Mouse (Mus musculus): Measurements from ENCODE around the gene Twf1. TPM values are rescaled to one million over a fixed set of nuclear protein-coding genes. Genes with fewer than 3 reads are reported as not detected.

The Twf1 gene
- total and polyA plus RNA-seq, 3 experiments: 10.4 to 37.0 (median 30.1) TPM

- TF ChIP-seq IRF4 (IDR thresholded peaks at IDR 0.05; ENCODE audit: low read depth, low read length): no peak
- 0 out of 2 replicates have a peak, but pooled peaks have one; percentile 29 for TF ChIP-seq TBP (conservative IDR thresholded peaks at IDR 0.05; ENCODE audit: low read depth, low read length)
- no peak; the same call in 1 of the 2 replicates for TF ChIP-seq POLR2AphosphoS2 (IDR thresholded peaks at IDR 0.05; ENCODE audit: low read depth, low read length)
- TF ChIP-seq GABPA (IDR thresholded peaks at IDR 0.05; ENCODE audit: insufficient replicate concordance, low read depth, low read length): no peak
- no peak for TF ChIP-seq USF2 (conservative IDR thresholded peaks at IDR 0.05; ENCODE audit: low read depth, low read length)
- peak; percentile 51; the same call in 1 of the 2 replicates for TF ChIP-seq HCFC1 (IDR thresholded peaks at IDR 0.05; ENCODE audit: low read depth, low read length)
- no peak for TF ChIP-seq BHLHE40 (IDR thresholded peaks at IDR 0.05; ENCODE audit: low read depth, low read length)
- TF ChIP-seq CHD2 (IDR thresholded peaks at IDR 0.05; ENCODE audit: low read length): no peak
These were observed 46.2 kb downstream of the Twf1 start, which contains the start of the genes Pus7l and Irak4 (continued) for GRCm38 (mm10) chr15:94543409-94544051.

DNA sequence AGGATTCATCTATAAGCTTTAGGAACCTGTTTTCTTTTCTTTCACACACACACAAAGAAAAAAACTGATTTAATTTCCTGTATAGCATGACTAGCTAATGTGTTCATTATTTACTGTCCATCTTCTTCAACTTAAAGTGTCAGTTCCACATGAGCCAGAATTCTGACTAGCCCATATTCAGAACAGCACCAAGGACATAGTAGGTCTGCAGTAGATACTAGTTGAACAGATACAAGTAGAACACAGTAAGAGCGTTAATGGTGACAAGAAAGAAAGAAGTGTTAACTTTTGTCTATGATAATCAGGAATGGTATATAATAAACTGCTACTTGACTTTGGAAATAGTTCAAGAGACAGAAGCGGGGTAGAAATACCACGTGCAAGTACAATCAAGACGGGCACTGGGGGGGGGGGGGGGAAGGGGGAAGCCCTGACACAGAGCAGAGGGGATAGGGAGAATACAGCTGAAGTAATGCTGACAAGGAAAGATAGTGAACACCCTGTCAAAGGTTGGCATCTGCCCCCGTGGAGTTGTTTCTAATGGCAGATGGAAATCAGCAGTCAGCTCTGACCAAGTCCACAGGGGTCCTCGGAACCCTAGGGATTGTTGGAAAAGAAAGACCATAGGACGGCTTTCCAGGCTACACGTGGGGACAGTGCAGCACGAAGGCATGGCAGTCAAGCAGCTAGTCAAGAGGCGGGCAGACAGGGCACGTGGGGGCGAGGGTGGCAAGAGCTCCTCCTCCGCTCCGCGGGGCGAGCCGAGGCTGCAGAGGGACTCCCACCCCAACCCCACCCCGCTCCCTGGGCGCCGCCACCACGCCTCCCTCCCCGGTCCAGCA, 46.9 kb downstream of the Twf1 start:
- DNase-seq (ENCODE audit: extremely low read depth): no peak
- in situ Hi-C loops (cut with MboI; ENCODE audit: low pct_ligation_motif_present, low pct_unique_long_range_greater_than_20kb, low sequenced_read_pairs) (loop anchor here (10.0 to 25.0 kb wide), 4 partner anchors 52 to 1005 kb away; no protein-coding TSS in a partner anchor), dilution Hi-C loops (cut with MboI; ENCODE audit: extremely low pct_ligation_motif_present, extremely low pct_unique_long_range_greater_than_20kb, low sequenced_read_pairs) (no loop called here)
- Histone ChIP-seq H3K4me2 (ENCODE audit: insufficient read depth, low read depth, poor library complexity, severe bottlenecking) (peak overlapping the region; percentile 99), H3K36me3 (replicated peaks in 1 of 2; ENCODE audit: control insufficient read depth in 1 of 2, insufficient read depth in 1 of 2, low read length in 1 of 2) (peaks cover 0 to 34% of the 10 kb centered on the region in 2 experiments), H3K27me3 (replicated peaks) (no peaks in the 10 kb centered on the region), H3K4me1 (ENCODE audit: control insufficient read depth in 1 of 2, insufficient read depth in 2 of 2) (peaks cover 12 to 49% of the 10 kb centered on the region in 2 experiments), H3K27ac (ENCODE audit: insufficient read depth, low read depth) (peak overlapping the region; percentile 34; the same call in 1 of the 2 replicates), H3K79me2 (replicated peaks; ENCODE audit: control insufficient read depth, extremely low read depth, insufficient read depth, poor library complexity, severe bottlenecking) (no peaks in the 10 kb centered on the region), H3K9me3 (replicated peaks; ENCODE audit: low read length) (no peaks in the 10 kb centered on the region), H3K9ac (ENCODE audit: insufficient read depth, low read depth) (peak overlapping the region; percentile 64), H3K4me3 (replicated peaks in 1 of 3; ENCODE audit: low read depth in 2 of 3, low read length in 2 of 3, poor library complexity in 1 of 3) (peak overlapping the region; percentile 44 to 98 (median 79))
- TF ChIP-seq E2F4 (IDR thresholded peaks at IDR 0.05; ENCODE audit: insufficient replicate concordance, low read depth, low read length) (no peak; the same call in 1 of the 2 replicates), BHLHE40 (IDR thresholded peaks at IDR 0.05; ENCODE audit: low read depth, low read length) (0 out of 2 replicates have a peak, but pooled peaks have one; percentile 29), NRF1 (IDR thresholded peaks at IDR 0.05; ENCODE audit: low read depth, low read length) (no peak), TBP (conservative IDR thresholded peaks at IDR 0.05; ENCODE audit: low read depth, low read length) (no peak), MEF2A (IDR thresholded peaks at IDR 0.05; ENCODE audit: borderline replicate concordance, low read depth, low read length) (no peak), MAX (IDR thresholded peaks at IDR 0.05; ENCODE audit: low read length) (peak; percentile 96), POLR2A (IDR thresholded peaks at IDR 0.05; ENCODE audit: low read depth, low read length) (no peak), ZKSCAN1 (IDR thresholded peaks at IDR 0.05; ENCODE audit: borderline replicate concordance, low read depth, low read length) (peak; percentile 73), RCOR1 (conservative IDR thresholded peaks at IDR 0.05; ENCODE audit: low read depth, low read length) (no peak), ZMIZ1 (IDR thresholded peaks at IDR 0.05; ENCODE audit: low read depth, low read length) (no peak), SMC3 (IDR thresholded peaks at IDR 0.05; ENCODE audit: low read depth, low read length) (no peak), JUN (IDR thresholded peaks at IDR 0.05; ENCODE audit: insufficient read depth, low read depth, low read length) (no peak), HCFC1 (IDR thresholded peaks at IDR 0.05; ENCODE audit: low read depth, low read length) (no peak), ELF1 (IDR thresholded peaks at IDR 0.05; ENCODE audit: low read depth, low read length) (no peak), PAX5 (IDR thresholded peaks at IDR 0.05; ENCODE audit: low read length) (no peak), JUND (conservative IDR thresholded peaks at IDR 0.05; ENCODE audit: low read depth, low read length) (no peak), ETS1 (conservative IDR thresholded peaks at IDR 0.05; ENCODE audit: low read depth, low read length) (no peak), RAD21 (IDR thresholded peaks at IDR 0.05; ENCODE audit: low read depth, low read length) (no peak), CHD1 (IDR thresholded peaks at IDR 0.05; ENCODE audit: low read depth, low read length) (no peak), POLR2AphosphoS2 (IDR thresholded peaks at IDR 0.05; ENCODE audit: low read depth, low read length) (no peak), EP300 (IDR thresholded peaks at IDR 0.05; ENCODE audit: low read length) (no peak), TCF12 (IDR thresholded peaks at IDR 0.05; ENCODE audit: low read depth, low read length) (no peak), KAT2A (IDR thresholded peaks at IDR 0.05; ENCODE audit: insufficient replicate concordance, low read length) (no peak), MXI1 (IDR thresholded peaks at IDR 0.05; ENCODE audit: low read depth, low read length) (peak; percentile 97), CTCF (conservative IDR thresholded peaks at IDR 0.05 in 1 of 2, IDR thresholded peaks at IDR 0.05 in 1 of 2; ENCODE audit: low read depth in 2 of 2, low read length in 2 of 2) (no peak), UBTF (IDR thresholded peaks at IDR 0.05; ENCODE audit: low read depth, low read length) (no peak), CHD2 (IDR thresholded peaks at IDR 0.05; ENCODE audit: low read length) (no peak), ZC3H11A (IDR thresholded peaks at IDR 0.05; ENCODE audit: low read depth, low read length) (no peak), USF2 (conservative IDR thresholded peaks at IDR 0.05; ENCODE audit: low read depth, low read length) (no peak; the same call in 1 of the 2 replicates), IRF4 (IDR thresholded peaks at IDR 0.05; ENCODE audit: low read depth, low read length) (no peak), USF1 (IDR thresholded peaks at IDR 0.05; ENCODE audit: low read depth, low read length) (peak; percentile 57), ZNF384 (IDR thresholded peaks at IDR 0.05; ENCODE audit: low read depth, low read length) (no peak)

Measured in CH12.LX (cell line).